Mouse (Mus musculus) stomach, embryonic 16.5 days (tissue): Measurements from ENCODE around the gene Pin1. TPM values are rescaled to one million over a fixed set of nuclear protein-coding genes. Genes with fewer than 3 reads are reported as not detected.
A peak's percentile ranks its signal among the peaks of the same experiment; 100 is the strongest.

Source experiments
- ATAC-seq: fragments of 200-750 bp; cut with Nextera tagmentation; 2 replicates; pipeline ENCODE4 v1.8.0; 2017; ENCODE audit warnings: moderate number of reproducible peaks, moderate TSS enrichment; ENCODE audit not compliant: insufficient read depth, low FRiP score
- H3K27ac ChIP-seq: fragments of 300-500 bp; sonication (generic); 2 replicates; pipeline ENCODE4 v1.5.1; 2014; ENCODE audit warnings: low read length
- H3K27me3 ChIP-seq: fragments of 300-500 bp; sonication (generic); 2 replicates; pipeline ENCODE4 v1.6.1; 2014; ENCODE audit warnings: low read length, control low read depth, mixed read lengths; ENCODE audit not compliant: control insufficient read depth, insufficient read depth
- H3K36me3 ChIP-seq: fragments of 300-500 bp; sonication (generic); 2 replicates; pipeline ENCODE4 v1.6.1; 2014; ENCODE audit warnings: low read length; ENCODE audit not compliant: control insufficient read depth, insufficient read depth
- H3K4me1 ChIP-seq: fragments of 300-500 bp; sonication (generic); 2 replicates; pipeline ENCODE4 v1.6.1; 2014; ENCODE audit warnings: low read length, control low read depth, mixed read lengths; ENCODE audit not compliant: control insufficient read depth, insufficient read depth
- H3K4me2 ChIP-seq: fragments of 300-500 bp; sonication (generic); 2 replicates; pipeline ENCODE4 v1.6.1; 2014; ENCODE audit warnings: low read depth, low read length, mixed read lengths
- H3K4me3 ChIP-seq: fragments of 300-500 bp; sonication (generic); replicated peaks from 2 replicates; pipeline ENCODE4 v1.5.1; 2014; ENCODE audit warnings: mild to moderate bottlenecking, low read length
- H3K9ac ChIP-seq: fragments of 300-500 bp; sonication (generic); 2 replicates; pipeline ENCODE4 v1.6.1; 2014; ENCODE audit warnings: low read length
- H3K9me3 ChIP-seq: fragments of 300-500 bp; sonication (generic); replicated peaks from 2 replicates; pipeline ENCODE4 v1.6.1; 2016; ENCODE audit warnings: low read length, control low read depth; ENCODE audit not compliant: control insufficient read depth
- WGBS: fragments of 180-500 bp; shearing (Covaris S2); extraction: QIAGEN DNeasy Blood & Tissue Kit; methylation state at CpG from one replicate; pipeline ENCODE4 v1.1.7; 2014; 5-methylcytosine and 5-hydroxymethylcytosine counted together
- polyA plus RNA-seq: library from polyadenylated mRNA; unstranded; fragments of >200 nt; fragmentation: Nextera tagmentation; extraction: Ambion mirVana; gene quantifications from 2 replicates; pipeline ENCODE4 v1.2.1, GENCODE M21; 2015

The Pin1 gene
- polyA plus RNA-seq, 1 experiment from 2014 or later, result 41.6 TPM

- H3K9ac ChIP-seq, result no peak overlapping the region
- H3K27ac ChIP-seq, result no peak overlapping the region
- WGBS, result 28% methylated on average over 8 of the region's 8 CpGs
- H3K4me1 ChIP-seq, result no peaks in the 10 kb centered on the region
- no peak for ATAC-seq
- H3K4me2 ChIP-seq, result no peak overlapping the region
- H3K27me3 ChIP-seq, result no peaks in the 10 kb centered on the region
- peaks cover 21% of the 10 kb centered on the region for H3K36me3 ChIP-seq
- no peaks in the 10 kb centered on the region for H3K9me3 ChIP-seq
- no peak overlapping the region for H3K4me3 ChIP-seq
These were observed 14.0 kb downstream of the Pin1 start for GRCm38 (mm10) chr9:20665925-20666324.

- Histone ChIP-seq H3K9me3 (no peaks in the 10 kb centered on the region), H3K4me2 (no peak overlapping the region), H3K4me3 (no peak overlapping the region), H3K36me3 (peaks cover 17% of the 10 kb centered on the region), H3K4me1 (no peaks in the 10 kb centered on the region), H3K27ac (no peak overlapping the region), H3K27me3 (no peaks in the 10 kb centered on the region), H3K9ac (no peak overlapping the region)
- WGBS, result 15% methylated on average over 7 of the region's 7 CpGs
- no peak for ATAC-seq
These were observed 14.7 kb downstream of the Pin1 start for GRCm38 (mm10) chr9:20666510-20667034.

DNA sequence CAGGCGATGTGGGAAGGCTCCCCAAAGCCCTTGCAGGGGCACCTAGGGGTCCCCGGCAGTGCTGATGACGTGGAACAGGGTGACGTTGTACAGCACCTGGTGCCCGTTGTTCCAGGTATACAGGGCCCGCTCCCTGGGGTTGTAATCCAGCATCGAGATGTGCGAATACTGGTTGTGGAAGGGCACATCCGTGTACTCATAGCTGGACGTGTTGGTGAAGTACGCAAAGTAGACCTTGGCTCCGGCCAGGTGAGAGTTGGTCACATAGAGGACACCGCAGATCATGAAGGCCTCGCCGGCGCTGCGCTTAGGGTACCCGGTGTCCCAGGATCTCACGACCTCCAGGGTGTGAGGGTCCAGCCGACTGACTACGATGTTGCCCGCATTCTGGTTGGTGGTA lies 16.2 kb downstream of the Pin1 start:
- 90% methylated on average over 22 of the region's 22 CpGs for WGBS
- Histone ChIP-seq H3K9me3 (no peaks in the 10 kb centered on the region), H3K27me3 (no peaks in the 10 kb centered on the region), H3K27ac (no peak overlapping the region), H3K4me1 (no peaks in the 10 kb centered on the region), H3K4me2 (no peak overlapping the region), H3K36me3 (peaks cover 5% of the 10 kb centered on the region; the same call in 1 of the 2 replicates), H3K9ac (no peak overlapping the region), H3K4me3 (no peak overlapping the region)
- 0 out of 2 replicates have a peak, but pooled peaks have one; percentile 11 for ATAC-seq

DNA sequence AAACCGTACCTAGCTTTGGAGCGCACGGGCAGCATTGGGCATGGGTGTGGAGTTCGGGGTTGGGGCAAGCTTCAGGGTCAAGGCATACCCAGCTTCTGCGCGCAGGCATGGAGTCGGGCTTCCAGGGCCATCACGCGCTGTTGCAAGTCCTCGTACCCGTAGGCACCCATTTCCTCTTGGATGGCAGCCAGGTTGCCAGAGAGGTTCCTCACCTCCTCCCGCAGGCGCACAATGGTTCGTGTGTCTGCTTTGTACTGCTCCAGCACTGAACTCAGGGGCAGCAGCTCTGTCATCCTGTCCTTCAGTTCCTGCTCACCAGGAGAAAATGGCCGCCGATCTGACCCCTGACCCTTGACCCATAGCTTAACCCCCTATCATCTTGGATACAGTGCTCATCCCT lies 20.2 kb downstream of the Pin1 start:
- Histone ChIP-seq H3K27me3 (no peaks in the 10 kb centered on the region), H3K4me1 (no peaks in the 10 kb centered on the region), H3K27ac (no peak overlapping the region), H3K4me3 (no peak overlapping the region), H3K9ac (no peak overlapping the region), H3K4me2 (no peak overlapping the region), H3K36me3 (no peaks in the 10 kb centered on the region), H3K9me3 (no peaks in the 10 kb centered on the region)
- 81% methylated on average over 16 of the region's 16 CpGs for WGBS
- ATAC-seq, result no peak

- H3K4me1 ChIP-seq, result no peaks in the 10 kb centered on the region
- H3K4me3 ChIP-seq, result no peak overlapping the region
- H3K36me3 ChIP-seq, result no peaks in the 10 kb centered on the region
- H3K27me3 ChIP-seq, result no peaks in the 10 kb centered on the region
- no peak for ATAC-seq
- no peak overlapping the region for H3K4me2 ChIP-seq
- no peak overlapping the region for H3K27ac ChIP-seq
- no peak overlapping the region for H3K9ac ChIP-seq
- H3K9me3 ChIP-seq, result no peaks in the 10 kb centered on the region
- 86% methylated on average over 12 of the region's 12 CpGs for WGBS
These were observed 26.0 kb downstream of the Pin1 start for GRCm38 (mm10) chr9:20677892-20678291.

- no peaks in the 10 kb centered on the region for H3K36me3 ChIP-seq
- no peak overlapping the region for H3K9ac ChIP-seq
- no peak overlapping the region for H3K4me3 ChIP-seq
- no peaks in the 10 kb centered on the region for H3K27me3 ChIP-seq
- H3K27ac ChIP-seq, result no peak overlapping the region
- no peaks in the 10 kb centered on the region for H3K4me1 ChIP-seq
- H3K9me3 ChIP-seq, result no peaks in the 10 kb centered on the region
- H3K4me2 ChIP-seq, result no peak overlapping the region
- 80% methylated on average over 9 of the region's 9 CpGs for WGBS
- ATAC-seq, result no peak
These were observed 28.6 kb downstream of the Pin1 start for GRCm38 (mm10) chr9:20680378-20680958.

DNA sequence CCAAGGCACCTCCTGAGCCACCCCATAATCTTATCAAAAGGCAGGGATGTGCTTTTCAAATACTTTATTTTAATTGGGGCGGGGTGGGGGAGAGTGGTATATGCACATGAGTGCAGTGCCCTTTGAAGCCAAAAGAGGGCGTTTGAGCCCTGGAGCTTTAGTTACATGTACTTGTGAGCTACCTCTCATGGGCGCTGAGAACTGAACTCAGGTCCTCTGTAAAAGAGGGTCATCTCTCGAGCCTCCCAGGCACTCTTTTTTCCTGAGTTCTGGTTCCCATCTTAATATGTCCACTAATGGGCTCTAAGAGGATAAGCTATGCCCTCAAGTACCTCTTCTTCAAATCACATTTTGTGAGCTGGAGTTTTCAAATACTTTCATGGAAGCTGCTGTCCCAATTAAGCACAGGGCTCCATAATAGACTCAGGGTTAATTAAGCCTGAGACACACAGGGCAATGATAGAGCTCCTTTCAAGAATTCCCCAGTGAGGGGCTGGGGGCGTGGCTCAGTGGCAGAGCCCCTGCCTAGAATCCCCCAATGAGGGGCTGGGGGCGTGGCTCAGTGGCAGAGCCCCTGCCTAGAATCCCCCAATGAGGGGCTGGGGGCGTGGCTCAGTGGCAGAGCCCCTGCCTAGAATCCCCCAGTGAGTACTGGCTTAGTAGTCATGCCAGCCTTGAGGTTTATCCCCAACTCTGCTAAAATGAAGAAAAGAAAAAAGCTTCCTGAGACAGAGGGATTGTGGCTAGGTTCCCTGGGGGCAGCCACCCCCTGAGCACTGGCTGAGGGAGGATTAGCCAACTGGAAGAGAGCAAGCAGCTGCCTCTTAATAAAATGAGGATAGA lies 29.9 kb downstream of the Pin1 start:
- ATAC-seq, result no peak
- no peak overlapping the region for H3K9ac ChIP-seq
- WGBS, result 48% methylated on average over 6 of the region's 7 CpGs
- H3K36me3 ChIP-seq, result no peaks in the 10 kb centered on the region
- no peaks in the 10 kb centered on the region for H3K4me1 ChIP-seq
- no peaks in the 10 kb centered on the region for H3K27me3 ChIP-seq
- no peaks in the 10 kb centered on the region for H3K9me3 ChIP-seq
- H3K27ac ChIP-seq, result no peak overlapping the region
- H3K4me2 ChIP-seq, result no peak overlapping the region
- H3K4me3 ChIP-seq, result no peak overlapping the region

GRCm38 (mm10) chr9:20682389-20682722 lies 30.5 kb downstream of the Pin1 start:
- ATAC-seq, result no peak

GRCm38 (mm10) chr9:20685081-20685861 lies 33.4 kb downstream of the Pin1 start:
- Histone ChIP-seq H3K4me3 (no peak overlapping the region), H3K4me1 (peaks cover 5% of the 10 kb centered on the region; the same call in 1 of the 2 replicates), H3K4me2 (no peak overlapping the region), H3K27ac (no peak overlapping the region), H3K27me3 (no peaks in the 10 kb centered on the region), H3K9ac (no peak overlapping the region), H3K9me3 (no peaks in the 10 kb centered on the region), H3K36me3 (no peaks in the 10 kb centered on the region)
- 41% methylated on average over 17 of the region's 17 CpGs for WGBS
- no peak for ATAC-seq

More at GRCm38 (mm10) chr9:20682389-20682722, 30.5 kb downstream of the Pin1 start:
- Histone ChIP-seq H3K9ac (no peak overlapping the region), H3K4me3 (no peak overlapping the region), H3K27me3 (no peaks in the 10 kb centered on the region), H3K36me3 (no peaks in the 10 kb centered on the region), H3K27ac (no peak overlapping the region), H3K4me2 (no peak overlapping the region), H3K9me3 (no peaks in the 10 kb centered on the region), H3K4me1 (no peaks in the 10 kb centered on the region)
- 73% methylated on average over 2 of the region's 2 CpGs for WGBS
